Mouse (Mus musculus) bone marrow, adult 2 months (tissue): ENCODE data around the gene Txnrd2.

ENCODE experiments used
- CTCF ChIP-seq: fragments of 200-500 bp; IDR thresholded peaks from 2 replicates; pipeline ENCODE4 v1.5.1; 2011; ENCODE audit warnings: low read length, control low read depth; ENCODE audit not compliant: control insufficient read depth, insufficient read depth
- POLR2A ChIP-seq: fragments of 200-500 bp; IDR thresholded peaks from 2 replicates; pipeline ENCODE4 v1.6.1; 2011; ENCODE audit warnings: low read depth, mild to moderate bottlenecking, control low read depth, low read length, borderline replicate concordance; ENCODE audit not compliant: control insufficient read depth

DNA sequence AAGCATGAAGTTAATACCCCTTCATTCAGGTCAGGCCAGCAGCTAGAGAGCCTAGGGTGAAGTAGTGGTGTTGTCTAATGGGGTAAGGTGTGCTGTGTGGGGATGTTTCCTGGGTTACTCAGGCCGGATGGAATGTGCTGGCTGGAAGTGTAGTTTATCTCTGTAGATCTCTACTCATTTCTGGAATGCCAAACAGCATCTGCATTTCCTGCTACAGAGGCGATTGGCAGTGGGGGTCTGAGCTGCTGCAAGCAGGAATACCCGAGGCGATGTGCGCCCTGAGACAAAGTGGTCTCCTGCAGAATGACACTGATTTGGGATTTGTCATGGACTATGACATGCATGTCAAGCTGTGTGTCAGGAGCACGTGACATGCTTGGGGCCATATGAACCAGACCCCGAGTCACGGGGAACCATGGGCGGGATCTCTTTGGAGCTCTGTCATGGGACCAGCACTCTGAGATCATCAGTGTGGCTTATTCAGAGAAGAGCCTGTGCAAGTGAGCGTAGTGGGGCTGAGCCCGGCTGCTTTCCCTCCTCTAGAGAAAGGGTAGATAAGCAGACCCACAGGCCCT is 45.3 kb downstream of the Txnrd2 start:
- TF ChIP-seq CTCF = no peak
- TF ChIP-seq POLR2A = no peak
